10 mouse cellular contexts compared by ENCODE assay signal in genomic region chr5:125120517-125121303, GRCm38 (mm10). TPM values are rescaled to one million over a fixed set of nuclear protein-coding genes. Genes with fewer than 3 reads are reported as not detected.
DNase-seq lines count a peak whose midpoint lies in the region; ATAC-seq and TF ChIP-seq lines count a peak whose summit lies in the region.
"Had no signal": no experiment of that assay in that cellular context is flagged by ENCODE, and none has a peak within 500 bp of the region (broad histone marks: within the 10 kb centered on the region; RNA-seq: fewer than 3 reads in every experiment).

No protein-coding gene starts in this region.

- no peaks in the 10 kb centered on the region for H3K27me3 ChIP-seq in lung, postnatal 0 days (replicated peaks; ENCODE audit: insufficient read depth, low read length)
- H3K27me3 ChIP-seq in hindbrain, postnatal 0 days (ENCODE audit: insufficient read depth, low read length) = no peaks in the 10 kb centered on the region
- no peaks in the 10 kb centered on the region for H3K27me3 ChIP-seq in stomach, embryonic 14.5 days (ENCODE audit: control insufficient read depth, insufficient read depth, low read length)

- TF ChIP-seq CTCF in lung, postnatal 0 days (IDR thresholded peaks at IDR 0.05) = no peak
- no peak for TF ChIP-seq CTCF in hindbrain, postnatal 0 days (IDR thresholded peaks at IDR 0.05; ENCODE audit: low read depth)

- peaks cover 10% of the 10 kb centered on the region; the same call in 1 of the 2 replicates for H3K4me1 ChIP-seq in lung, postnatal 0 days (ENCODE audit: insufficient read depth, low read depth, low read length)
- H3K4me1 ChIP-seq in hindbrain, postnatal 0 days (ENCODE audit: insufficient read depth, low read length) = peaks cover 15% of the 10 kb centered on the region
- H3K4me1 ChIP-seq in stomach, embryonic 14.5 days (ENCODE audit: control insufficient read depth, insufficient read depth, low read length) = peaks cover 25% of the 10 kb centered on the region

- H3K4me2 ChIP-seq in lung, postnatal 0 days (replicated peaks; ENCODE audit: low read depth, low read length) = no peak overlapping the region
- no peak overlapping the region for H3K4me2 ChIP-seq in hindbrain, postnatal 0 days (ENCODE audit: low read depth, low read length)
- no peak overlapping the region for H3K4me2 ChIP-seq in stomach, embryonic 14.5 days (replicated peaks; ENCODE audit: low read depth, low read length)

- H3K27ac ChIP-seq in lung, postnatal 0 days (ENCODE audit: low read length) = no peak overlapping the region
- H3K27ac ChIP-seq in hindbrain, postnatal 0 days = peak overlapping the region; percentile 51; the same call in 1 of the 2 replicates
- no peak overlapping the region; the same call in 1 of the 2 replicates for H3K27ac ChIP-seq in stomach, embryonic 14.5 days (ENCODE audit: low read length)

- no peaks in the 10 kb centered on the region for H3K9me3 ChIP-seq in lung, postnatal 0 days (ENCODE audit: low read length)
- H3K9me3 ChIP-seq in hindbrain, postnatal 0 days (ENCODE audit: low read length) = no peaks in the 10 kb centered on the region
- no peaks in the 10 kb centered on the region for H3K9me3 ChIP-seq in stomach, embryonic 14.5 days (ENCODE audit: control insufficient read depth, low read depth, low read length)
- H3K9me3 ChIP-seq: megakaryocyte, embryonic 14.5 days had no signal

- 0 out of 2 replicates have a peak, but pooled peaks cover 5% of the 10 kb centered on the region for H3K36me3 ChIP-seq in lung, postnatal 0 days (ENCODE audit: insufficient read depth, low read length)
- H3K36me3 ChIP-seq in hindbrain, postnatal 0 days (ENCODE audit: insufficient read depth, low read length) = peaks cover 15% of the 10 kb centered on the region; the same call in 1 of the 2 replicates
- H3K36me3 ChIP-seq in stomach, embryonic 14.5 days (ENCODE audit: control insufficient read depth, insufficient read depth, low read length) = peaks cover 52% of the 10 kb centered on the region

- no peak for ATAC-seq in lung, postnatal 0 days
- no peak for ATAC-seq in hindbrain, postnatal 0 days
- ATAC-seq in stomach, embryonic 14.5 days (ENCODE audit: insufficient number of reproducible peaks, insufficient read depth, low FRiP score, low read depth) = no peak

- no peak overlapping the region for H3K9ac ChIP-seq in lung, postnatal 0 days (replicated peaks; ENCODE audit: low read depth)
- no peak overlapping the region for H3K9ac ChIP-seq in hindbrain, postnatal 0 days (replicated peaks; ENCODE audit: low read length)
- 0 out of 2 replicates have a peak overlapping the region, but pooled peaks have one; percentile 10 for H3K9ac ChIP-seq in stomach, embryonic 14.5 days (replicated peaks; ENCODE audit: low read depth, low read length)

- no peak for TF ChIP-seq EP300 in lung, postnatal 0 days (IDR thresholded peaks at IDR 0.05)

- WGBS in lung, postnatal 0 days = 65% methylated on average over 17 of the region's 17 CpGs
- WGBS in hindbrain, postnatal 0 days = 64% methylated on average over 17 of the region's 17 CpGs
- 59% methylated on average over 17 of the region's 17 CpGs for WGBS in stomach, embryonic 14.5 days

- DNase-seq in embryo, embryonic 10 days (ENCODE audit: low spot score) = peak; percentile 72
- DNase-seq in embryo, embryonic 9.5 days (ENCODE audit: extremely low spot score) = no peak
- DNase-seq in lung, postnatal 0 days (ENCODE audit: low spot score) = peak; percentile 35
- no peak for DNase-seq in lung, postnatal 10 days
- peak; percentile 72 for DNase-seq in hindbrain, postnatal 0 days (ENCODE audit: low spot score)
- no peak for DNase-seq in ovary, postnatal 36 days (ENCODE audit: low spot score)
- no peak for DNase-seq in liver
- DNase-seq: kidney, postnatal 25 days had no signal

- no peak overlapping the region for H3K4me3 ChIP-seq in lung, postnatal 0 days (ENCODE audit: low read depth, low read length)
- no peak overlapping the region for H3K4me3 ChIP-seq in hindbrain, postnatal 0 days (ENCODE audit: low read length)
- H3K4me3 ChIP-seq in stomach, embryonic 14.5 days (ENCODE audit: low read depth, low read length) = no peak overlapping the region
- H3K4me3 ChIP-seq: megakaryocyte, embryonic 14.5 days had no signal

RNA-seq across cellular contexts. Expression of gene Ncor2, which starts 58.3 kb away (rescaled TPM):
- polyA plus RNA-seq in lung, postnatal 0 days (2015; fragmentation: Nextera tagmentation; extraction: Ambion mirVana) = 20.2 and 23.9 TPM in 2 replicates
- total RNA-seq in hindbrain, postnatal 0 days (2014; rRNA removed) = 35.4 and 37.5 TPM in 2 replicates
- 20.9 and 22.7 TPM in 2 replicates for polyA plus RNA-seq in hindbrain, postnatal 0 days (2015; fragmentation: Nextera tagmentation; extraction: Ambion mirVana)
- 32.7 and 33.4 TPM in 2 replicates for polyA plus RNA-seq in stomach, embryonic 14.5 days (2014; fragmentation: Nextera tagmentation; extraction: Ambion mirVana)

Comparison
In these comparisons a context has a peak if more than half of its experiments do, and no peak if none do; other contexts are left out.
1. DNase-seq: peak in embryo, embryonic 10 days (single experiment), lung, postnatal 0 days (single experiment) and hindbrain, postnatal 0 days (single experiment); none in embryo, embryonic 9.5 days (single experiment), lung, postnatal 10 days (single experiment), ovary, postnatal 36 days (single experiment) and liver (single experiment).